ENCODE assay signal across 8 mouse cellular contexts in the genomic region with DNA sequence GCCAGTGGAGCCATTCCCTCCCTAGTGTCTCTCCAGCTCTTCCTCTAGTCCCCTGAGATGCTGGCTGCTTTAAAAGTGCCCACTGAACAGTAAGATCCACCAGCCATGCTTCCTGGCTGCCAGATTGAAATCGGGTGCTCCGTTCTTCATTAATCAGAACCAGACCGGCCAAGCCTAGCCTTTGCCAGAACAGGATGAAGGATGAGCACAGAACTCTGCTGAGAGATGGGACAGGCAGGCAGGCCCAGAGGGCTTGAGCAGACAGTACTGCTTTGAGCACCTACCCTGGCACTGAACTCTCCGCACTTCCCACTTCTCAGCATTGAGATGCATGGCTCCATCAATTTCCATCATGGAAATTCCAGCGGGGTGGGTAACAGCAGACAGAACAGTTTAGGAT. TPM values are rescaled to one million over a fixed set of nuclear protein-coding genes. Genes with fewer than 3 reads are reported as not detected.
A peak's percentile ranks its signal among the peaks of the same experiment; 100 is the strongest.
DNase-seq lines count a peak whose midpoint lies in the region; ATAC-seq and TF ChIP-seq lines count a peak whose summit lies in the region.
"Had no signal": no experiment of that assay in that cellular context is flagged by ENCODE, and none has a peak within 500 bp of the region (broad histone marks: within the 10 kb centered on the region; RNA-seq: fewer than 3 reads in every experiment).

No protein-coding gene starts in this region.

- peak overlapping the region; percentile 66 for H3K4me3 ChIP-seq in kidney, embryonic 15.5 days (replicated peaks)
- H3K4me3 ChIP-seq in kidney, adult 2 months (ENCODE audit: insufficient read depth, low read depth, low read length): no peak overlapping the region
- peak overlapping the region; percentile 63 for H3K4me3 ChIP-seq in embryonic facial prominence, embryonic 15.5 days (replicated peaks)
- H3K4me3 ChIP-seq in liver, embryonic 13.5 days (replicated peaks): no peak overlapping the region

- H3K4me2 ChIP-seq in kidney, embryonic 15.5 days: peak overlapping the region; percentile 91
- H3K4me2 ChIP-seq in embryonic facial prominence, embryonic 15.5 days (replicated peaks): peak overlapping the region; percentile 75
- H3K4me2 ChIP-seq in liver, embryonic 13.5 days: peak overlapping the region; percentile 92

- H3K9ac ChIP-seq in kidney, embryonic 15.5 days: 0 out of 2 replicates have a peak overlapping the region, but pooled peaks have one; percentile 69
- H3K9ac ChIP-seq in embryonic facial prominence, embryonic 15.5 days: 0 out of 2 replicates have a peak overlapping the region, but pooled peaks have one; percentile 21
- H3K9ac ChIP-seq in liver, embryonic 13.5 days: 0 out of 2 replicates have a peak overlapping the region, but pooled peaks have one; percentile 69

- TF ChIP-seq CTCF in kidney, adult 2 months (conservative IDR thresholded peaks at IDR 0.05; ENCODE audit: insufficient read depth, insufficient read length, low read depth, low read length): no peak

- H3K9me3 ChIP-seq in kidney, embryonic 15.5 days (replicated peaks): no peaks in the 10 kb centered on the region
- H3K9me3 ChIP-seq in embryonic facial prominence, embryonic 15.5 days (replicated peaks): no peaks in the 10 kb centered on the region
- H3K9me3 ChIP-seq in liver, embryonic 13.5 days (replicated peaks): no peaks in the 10 kb centered on the region

- peaks cover 76% of the 10 kb centered on the region for H3K4me1 ChIP-seq in kidney, embryonic 15.5 days
- H3K4me1 ChIP-seq in kidney, adult 2 months (ENCODE audit: control insufficient read depth, insufficient read depth, low read length): peaks cover 35% of the 10 kb centered on the region
- H3K4me1 ChIP-seq in embryonic facial prominence, embryonic 15.5 days: peaks cover 66% of the 10 kb centered on the region
- H3K4me1 ChIP-seq in liver, embryonic 13.5 days (replicated peaks): peaks cover 77% of the 10 kb centered on the region

- no peaks in the 10 kb centered on the region for H3K27me3 ChIP-seq in kidney, embryonic 15.5 days
- H3K27me3 ChIP-seq in kidney, adult 2 months (replicated peaks; ENCODE audit: control insufficient read depth, insufficient read depth, low read length): no peaks in the 10 kb centered on the region
- H3K27me3 ChIP-seq in embryonic facial prominence, embryonic 15.5 days: no peaks in the 10 kb centered on the region
- H3K27me3 ChIP-seq in liver, embryonic 13.5 days: peaks cover 46% of the 10 kb centered on the region

- no peak for DNase-seq in kidney, adult 2 months
- DNase-seq in MN1 (ENCODE audit: low spot score): peak; percentile 59
- DNase-seq in liver, embryonic 13.5 days: no peak
- no peak for DNase-seq in frontal cortex, postnatal 25 days (ENCODE audit: low spot score in 2 of 2)
- DNase-seq in T-cell, adult 2 months (ENCODE audit: low spot score): no peak
- DNase-seq: lung, adult 18-20 months had no signal

- no peak for ATAC-seq in kidney, embryonic 15.5 days (replicated peaks; ENCODE audit: low FRiP score)
- ATAC-seq in embryonic facial prominence, embryonic 15.5 days (ENCODE audit: insufficient number of reproducible peaks, low FRiP score, low TSS enrichment, low read depth): no peak
- no peak for ATAC-seq in liver, embryonic 13.5 days (ENCODE audit: low read depth)

- peak overlapping the region; percentile 97 for H3K27ac ChIP-seq in kidney, embryonic 15.5 days
- H3K27ac ChIP-seq in kidney, adult 2 months (ENCODE audit: insufficient read depth, low read depth, low read length): no peak overlapping the region; the same call in 1 of the 2 replicates
- peak overlapping the region; percentile 99 for H3K27ac ChIP-seq in embryonic facial prominence, embryonic 15.5 days (replicated peaks)
- H3K27ac ChIP-seq in liver, embryonic 13.5 days: no peak overlapping the region

- 52% methylated on average over 5 of the region's 5 CpGs for WGBS in kidney, embryonic 15.5 days
- WGBS in kidney, adult 2 months: 49% methylated on average over 5 of the region's 5 CpGs
- 21% methylated on average over 5 of the region's 5 CpGs for WGBS in embryonic facial prominence, embryonic 15.5 days
- 55% methylated on average over 5 of the region's 5 CpGs for WGBS in liver, embryonic 13.5 days (ENCODE audit: insufficient replicate concordance)

- no peak for TF ChIP-seq POLR2A in kidney, adult 2 months (IDR thresholded peaks at IDR 0.05; ENCODE audit: low read depth, low read length)

- peaks cover 40% of the 10 kb centered on the region for H3K36me3 ChIP-seq in kidney, embryonic 15.5 days
- H3K36me3 ChIP-seq in kidney, adult 2 months (ENCODE audit: control insufficient read depth, insufficient read depth, low read length): peaks cover 7% of the 10 kb centered on the region
- peaks cover 28% of the 10 kb centered on the region for H3K36me3 ChIP-seq in embryonic facial prominence, embryonic 15.5 days
- H3K36me3 ChIP-seq in liver, embryonic 13.5 days: peaks cover 38% of the 10 kb centered on the region

RNA-seq across cellular contexts. Expression of gene Tns2, which starts 1.0 kb away (rescaled TPM):
- 39.7 and 48.4 TPM in 2 replicates for polyA plus RNA-seq in kidney, embryonic 15.5 days (2015; fragmentation: Nextera tagmentation; extraction: Ambion mirVana)
- 124 and 143 TPM in 2 replicates for polyA plus RNA-seq in kidney, adult 2 months (2012; rRNA removed)
- polyA plus RNA-seq in embryonic facial prominence, embryonic 15.5 days (2015; fragmentation: Nextera tagmentation; extraction: Ambion mirVana): 45.5 and 57.2 TPM in 2 replicates
- 4.4 and 5.0 TPM in 2 replicates for polyA plus RNA-seq in liver, embryonic 13.5 days (2015; fragmentation: Nextera tagmentation; extraction: Ambion mirVana)

RNA-seq across cellular contexts. Expression of gene Eif4b, which starts 25.7 kb away (rescaled TPM):
- polyA plus RNA-seq in kidney, embryonic 15.5 days (2015; fragmentation: Nextera tagmentation; extraction: Ambion mirVana): 127 and 130 TPM in 2 replicates
- 92.1 and 124 TPM in 2 replicates for polyA plus RNA-seq in kidney, adult 2 months (2012; rRNA removed)
- 107 and 113 TPM in 2 replicates for polyA plus RNA-seq in embryonic facial prominence, embryonic 15.5 days (2015; fragmentation: Nextera tagmentation; extraction: Ambion mirVana)
- 67.5 and 79.6 TPM in 2 replicates for polyA plus RNA-seq in liver, embryonic 13.5 days (2015; fragmentation: Nextera tagmentation; extraction: Ambion mirVana)

RNA-seq across cellular contexts. Expression of gene Spryd3, which starts 36.8 kb away (rescaled TPM):
- 18.0 and 18.4 TPM in 2 replicates for polyA plus RNA-seq in kidney, embryonic 15.5 days (2015; fragmentation: Nextera tagmentation; extraction: Ambion mirVana)
- polyA plus RNA-seq in kidney, adult 2 months (2012; rRNA removed): 29.7 and 30.1 TPM in 2 replicates
- 27.4 and 31.7 TPM in 2 replicates for polyA plus RNA-seq in embryonic facial prominence, embryonic 15.5 days (2015; fragmentation: Nextera tagmentation; extraction: Ambion mirVana)
- polyA plus RNA-seq in liver, embryonic 13.5 days (2015; fragmentation: Nextera tagmentation; extraction: Ambion mirVana): 13.1 and 13.7 TPM in 2 replicates

RNA-seq across cellular contexts. Expression of gene Igfbp6, which starts 44.9 kb away (rescaled TPM):
- polyA plus RNA-seq in kidney, embryonic 15.5 days (2015; fragmentation: Nextera tagmentation; extraction: Ambion mirVana): 31.0 and 33.6 TPM in 2 replicates
- polyA plus RNA-seq in kidney, adult 2 months (2012; rRNA removed): 18.5 and 26.8 TPM in 2 replicates
- polyA plus RNA-seq in embryonic facial prominence, embryonic 15.5 days (2015; fragmentation: Nextera tagmentation; extraction: Ambion mirVana): 8.3 and 8.8 TPM in 2 replicates
- 1.1 and 1.2 TPM in 2 replicates for polyA plus RNA-seq in liver, embryonic 13.5 days (2015; fragmentation: Nextera tagmentation; extraction: Ambion mirVana)

RNA-seq across cellular contexts. Expression of gene Soat2, which starts 51.1 kb away (rescaled TPM):
- 0.33 and 1.1 TPM in 2 replicates for polyA plus RNA-seq in kidney, embryonic 15.5 days (2015; fragmentation: Nextera tagmentation; extraction: Ambion mirVana)
- 1.1 and 1.2 TPM in 2 replicates for polyA plus RNA-seq in kidney, adult 2 months (2012; rRNA removed)
- polyA plus RNA-seq in embryonic facial prominence, embryonic 15.5 days (2015; fragmentation: Nextera tagmentation; extraction: Ambion mirVana): 0.21 and 0.41 TPM in 2 replicates
- 31.0 and 31.3 TPM in 2 replicates for polyA plus RNA-seq in liver, embryonic 13.5 days (2015; fragmentation: Nextera tagmentation; extraction: Ambion mirVana)

Comparison
In these comparisons a context has a peak if more than half of its experiments do, and no peak if none do; other contexts are left out.
1. H3K27ac ChIP-seq: peak in kidney, embryonic 15.5 days (single experiment) and embryonic facial prominence, embryonic 15.5 days (single experiment); none in kidney, adult 2 months (single experiment) and liver, embryonic 13.5 days (single experiment).
2. H3K4me3 ChIP-seq: peak in kidney, embryonic 15.5 days (single experiment) and embryonic facial prominence, embryonic 15.5 days (single experiment); none in kidney, adult 2 months (single experiment) and liver, embryonic 13.5 days (single experiment).
3. Peak in every context shown above with its lines, with median percentiles within 50 percentile points of each other: H3K4me2 ChIP-seq and H3K9ac ChIP-seq.